Mouse (Mus musculus) neural tube, embryonic 12.5 days (tissue): Measurements from ENCODE around the gene Maz. TPM values are rescaled to one million over a fixed set of nuclear protein-coding genes. Genes with fewer than 3 reads are reported as not detected.

Experiments used
- ATAC-seq: fragments of 200-750 bp; cut with Nextera tagmentation; 2 replicates; pipeline ENCODE4 v1.8.0; 2017; ENCODE audit warnings: low read depth, mild to moderate bottlenecking, moderate TSS enrichment, moderate library complexity; ENCODE audit not compliant: low FRiP score
- H3K27ac ChIP-seq: fragments of 300-500 bp; sonication (generic); 2 replicates; pipeline ENCODE4 v1.5.1; 2016
- H3K27me3 ChIP-seq: fragments of 300-500 bp; sonication (generic); replicated peaks from 2 replicates; pipeline ENCODE4 v1.6.1; 2016; ENCODE audit warnings: mild to moderate bottlenecking
- H3K36me3 ChIP-seq: fragments of 300-500 bp; sonication (generic); 2 replicates; pipeline ENCODE4 v1.6.1; 2016; ENCODE audit warnings: mild to moderate bottlenecking
- H3K4me1 ChIP-seq: fragments of 300-500 bp; sonication (generic); 2 replicates; pipeline ENCODE4 v1.6.1; 2016
- H3K4me2 ChIP-seq: fragments of 300-500 bp; sonication (generic); replicated peaks from 2 replicates; pipeline ENCODE4 v1.6.1; 2016; ENCODE audit warnings: mild to moderate bottlenecking
- H3K4me3 ChIP-seq: fragments of 300-500 bp; sonication (generic); 2 replicates; pipeline ENCODE4 v1.5.1; 2016
- H3K9ac ChIP-seq: fragments of 300-500 bp; sonication (generic); 2 replicates; pipeline ENCODE4 v1.6.1; 2016; ENCODE audit warnings: mild to moderate bottlenecking
- H3K9me3 ChIP-seq: fragments of 300-500 bp; sonication (generic); 2 replicates; pipeline ENCODE4 v1.6.1; 2016; ENCODE audit warnings: mild to moderate bottlenecking
- WGBS: fragments of 180-500 bp; shearing (Covaris S2); methylation state at CpG from one replicate; pipeline ENCODE4 v1.1.7; 2016; 5-methylcytosine and 5-hydroxymethylcytosine counted together
- polyA plus RNA-seq: library from polyadenylated mRNA; unstranded; fragments of >200 nt; fragmentation: Nextera tagmentation; extraction: Ambion mirVana; gene quantifications from 2 replicates; pipeline ENCODE4 v1.2.1, GENCODE M21; 2016

Gene Maz
- polyA plus RNA-seq, 1 experiment from 2014 or later = 134 TPM

- Histone ChIP-seq H3K4me2 (no peak overlapping the region), H3K27ac (no peak overlapping the region), H3K4me1 (no peaks in the 10 kb centered on the region), H3K9ac (no peak overlapping the region), H3K36me3 (peaks cover 4% of the 10 kb centered on the region; the same call in 1 of the 2 replicates), H3K9me3 (no peaks in the 10 kb centered on the region), H3K27me3 (no peaks in the 10 kb centered on the region), H3K4me3 (no peak overlapping the region)
- 56% methylated on average over 9 of the region's 9 CpGs for WGBS
- no peak for ATAC-seq
Measured at GRCm38 (mm10) chr7:126986319-126986718, 40.5 kb downstream of the Maz start.

GRCm38 (mm10) chr7:126984667-126985444 is 42.0 kb downstream of the Maz start:
- Histone ChIP-seq H3K4me2 (no peak overlapping the region), H3K4me3 (no peak overlapping the region), H3K9me3 (no peaks in the 10 kb centered on the region), H3K4me1 (no peaks in the 10 kb centered on the region), H3K27me3 (no peaks in the 10 kb centered on the region), H3K36me3 (peaks cover 14% of the 10 kb centered on the region), H3K9ac (no peak overlapping the region), H3K27ac (no peak overlapping the region)
- ATAC-seq = no peak
- WGBS = 53% methylated on average over 10 of the region's 10 CpGs

- H3K4me2 ChIP-seq = no peak overlapping the region
- no peak for ATAC-seq
- H3K27ac ChIP-seq = no peak overlapping the region
- no peaks in the 10 kb centered on the region for H3K4me1 ChIP-seq
- H3K9me3 ChIP-seq = no peaks in the 10 kb centered on the region
- no peaks in the 10 kb centered on the region for H3K27me3 ChIP-seq
- peaks cover 31% of the 10 kb centered on the region for H3K36me3 ChIP-seq
- H3K9ac ChIP-seq = no peak overlapping the region
- 84% methylated on average over 7 of the region's 7 CpGs for WGBS
- no peak overlapping the region for H3K4me3 ChIP-seq
Measured at GRCm38 (mm10) chr7:126983113-126983512, 43.7 kb downstream of the Maz start.

- peaks cover 31% of the 10 kb centered on the region for H3K36me3 ChIP-seq
- 92% methylated on average over 4 of the region's 4 CpGs for WGBS
Measured at GRCm38 (mm10) chr7:126982054-126982453, 44.8 kb downstream of the Maz start.

GRCm38 (mm10) chr7:126981601-126982000 is 45.2 kb downstream of the Maz start:
- 92% methylated on average over 2 of the region's 2 CpGs for WGBS

More at GRCm38 (mm10) chr7:126982054-126982453, 44.8 kb downstream of the Maz start:
- ATAC-seq = no peak
- peaks cover 4% of the 10 kb centered on the region for H3K4me1 ChIP-seq
- H3K27ac ChIP-seq = no peak overlapping the region
- H3K9ac ChIP-seq = no peak overlapping the region
- H3K27me3 ChIP-seq = no peaks in the 10 kb centered on the region
- H3K9me3 ChIP-seq = no peaks in the 10 kb centered on the region
- H3K4me3 ChIP-seq = no peak overlapping the region
- no peak overlapping the region for H3K4me2 ChIP-seq

GRCm38 (mm10) chr7:126978841-126979240 is 48.0 kb downstream of the Maz start:
- Histone ChIP-seq H3K27ac (no peak overlapping the region), H3K4me2 (no peak overlapping the region), H3K9me3 (no peaks in the 10 kb centered on the region), H3K4me1 (peaks cover 8% of the 10 kb centered on the region), H3K27me3 (no peaks in the 10 kb centered on the region), H3K9ac (no peak overlapping the region), H3K4me3 (no peak overlapping the region), H3K36me3 (peaks cover 31% of the 10 kb centered on the region)
- no peak for ATAC-seq
- whole genome bisulfite sequencing = 93% methylated on average over 6 of the region's 6 CpGs

More at GRCm38 (mm10) chr7:126981601-126982000, 45.2 kb downstream of the Maz start:
- Histone ChIP-seq H3K4me3 (no peak overlapping the region), H3K27ac (no peak overlapping the region), H3K4me1 (peaks cover 8% of the 10 kb centered on the region), H3K9me3 (no peaks in the 10 kb centered on the region), H3K36me3 (peaks cover 31% of the 10 kb centered on the region), H3K27me3 (no peaks in the 10 kb centered on the region), H3K4me2 (no peak overlapping the region), H3K9ac (no peak overlapping the region)
- no peak for ATAC-seq

GRCm38 (mm10) chr7:126976878-126977459 is 49.9 kb downstream of the Maz start:
- H3K27ac ChIP-seq = no peak overlapping the region
- peaks cover 8% of the 10 kb centered on the region for H3K4me1 ChIP-seq
- no peak for ATAC-seq
- peak overlapping the region; percentile 98 for H3K9ac ChIP-seq
- peaks cover 31% of the 10 kb centered on the region for H3K36me3 ChIP-seq
- peak overlapping the region; percentile 86 for H3K4me2 ChIP-seq
- H3K4me3 ChIP-seq = peak overlapping the region; percentile 100
- 28% methylated on average over 14 of the region's 14 CpGs for WGBS
- H3K9me3 ChIP-seq = no peaks in the 10 kb centered on the region
- H3K27me3 ChIP-seq = no peaks in the 10 kb centered on the region

- Histone ChIP-seq H3K4me3 (peak within 1 kb of the TSS; percentile 100), H3K4me1 (peaks cover 8% of the 10 kb centered on the region), H3K27ac (peak within 1 kb of the TSS; percentile 79), H3K27me3 (no peaks in the 10 kb centered on the region), H3K4me2 (peak within 1 kb of the TSS; percentile 86), H3K36me3 (peaks cover 27% of the 10 kb centered on the region), H3K9ac (peak within 1 kb of the TSS; percentile 98), H3K9me3 (no peaks in the 10 kb centered on the region)
- ATAC-seq = peak; percentile 94
- WGBS = under 1% methylated on average over 55 of the region's 55 CpGs
Measured at GRCm38 (mm10) chr7:126975950-126976866, 50.6 kb downstream of the Maz start, which contains the start of gene Cdiptos. Cdiptos (minus strand) TSS chr7:126976098.

- Histone ChIP-seq H3K27me3 (no peaks in the 10 kb centered on the region), H3K4me1 (peaks cover 8% of the 10 kb centered on the region), H3K9me3 (no peaks in the 10 kb centered on the region), H3K4me3 (peak within 1 kb of the TSS; percentile 100), H3K27ac (peak within 1 kb of the TSS; percentile 79), H3K9ac (peak within 1 kb of the TSS; percentile 98), H3K36me3 (peaks cover 30% of the 10 kb centered on the region), H3K4me2 (peak within 1 kb of the TSS; percentile 86)
- WGBS = 0% methylated on average over 1 of the region's 1 CpGs
- no peak for ATAC-seq
Measured at GRCm38 (mm10) chr7:126975893-126975949, 51.1 kb downstream of the Maz start, which contains the start of gene Cdipt. Cdipt (plus strand) TSS chr7:126975914.

- 10% methylated on average over 8 of the region's 8 CpGs for WGBS
- peak overlapping the region; percentile 86 for H3K4me2 ChIP-seq
- no peak overlapping the region; the same call in 1 of the 2 replicates for H3K4me3 ChIP-seq
- H3K9ac ChIP-seq = no peak overlapping the region
- ATAC-seq = peak; percentile 10; the same call in 1 of the 2 replicates
- H3K9me3 ChIP-seq = no peaks in the 10 kb centered on the region
- H3K27me3 ChIP-seq = no peaks in the 10 kb centered on the region
- no peak overlapping the region for H3K27ac ChIP-seq
- H3K36me3 ChIP-seq = peaks cover 31% of the 10 kb centered on the region
- peaks cover 8% of the 10 kb centered on the region for H3K4me1 ChIP-seq
Measured at GRCm38 (mm10) chr7:126975493-126975892, 51.3 kb downstream of the Maz start.
